Mouse (Mus musculus) spleen, postnatal 14 days (tissue): ENCODE results near the gene Ankrd13d.

Experiments used
- DNase-seq, 2 experiments: peaks; one replicate each; pipeline ENCODE4 v3.0.0; 2021 to 2022; ENCODE audit warnings: low spot score in 2 of 2

Gene Ankrd13d

DNA sequence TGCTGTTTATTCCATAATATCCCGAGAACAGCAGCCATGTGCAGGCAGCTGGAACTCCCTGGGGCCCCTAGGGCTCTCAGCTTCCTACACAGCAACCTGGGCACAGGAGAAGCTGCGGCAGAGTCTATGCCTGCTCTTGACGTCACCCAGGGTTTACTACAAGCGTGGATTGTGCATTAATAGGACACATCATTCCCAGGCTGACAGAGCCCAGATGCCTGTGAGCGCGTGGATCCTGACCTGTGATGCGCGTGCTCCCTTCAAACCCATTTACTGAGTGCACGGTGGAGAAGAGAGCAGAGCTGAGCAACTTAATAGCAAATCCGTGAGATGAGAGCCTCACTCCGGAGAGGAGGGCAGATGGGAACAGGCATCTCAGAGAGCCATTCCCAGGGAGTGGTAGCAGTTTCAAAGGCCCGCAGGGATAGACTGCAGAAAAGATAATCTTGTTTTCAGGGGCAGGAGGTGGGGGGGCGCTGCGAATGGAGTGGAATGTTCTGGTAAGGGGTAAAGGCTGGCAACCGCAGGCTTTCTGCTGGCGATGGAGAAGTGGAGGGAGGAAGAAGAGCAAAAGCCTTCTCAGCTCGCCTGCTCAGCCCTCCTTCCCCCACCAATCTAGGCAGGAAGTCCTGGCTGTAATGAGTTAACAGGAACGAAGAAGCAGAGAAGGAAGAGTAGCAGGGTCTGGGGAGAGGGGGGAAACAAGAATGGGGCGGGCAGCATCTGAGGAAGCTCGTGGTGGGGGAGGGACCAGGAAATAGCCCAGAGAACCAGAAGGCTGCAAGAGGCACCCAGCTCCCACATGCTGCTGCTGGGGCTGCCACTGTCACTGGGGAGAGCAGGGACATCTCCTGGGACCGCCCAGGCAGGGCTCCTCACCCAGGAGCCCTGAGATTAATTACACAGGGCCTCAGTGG, 19.1 kb upstream of the Ankrd13d start:
- DNase-seq: peak; percentile 53 to 62

DNA sequence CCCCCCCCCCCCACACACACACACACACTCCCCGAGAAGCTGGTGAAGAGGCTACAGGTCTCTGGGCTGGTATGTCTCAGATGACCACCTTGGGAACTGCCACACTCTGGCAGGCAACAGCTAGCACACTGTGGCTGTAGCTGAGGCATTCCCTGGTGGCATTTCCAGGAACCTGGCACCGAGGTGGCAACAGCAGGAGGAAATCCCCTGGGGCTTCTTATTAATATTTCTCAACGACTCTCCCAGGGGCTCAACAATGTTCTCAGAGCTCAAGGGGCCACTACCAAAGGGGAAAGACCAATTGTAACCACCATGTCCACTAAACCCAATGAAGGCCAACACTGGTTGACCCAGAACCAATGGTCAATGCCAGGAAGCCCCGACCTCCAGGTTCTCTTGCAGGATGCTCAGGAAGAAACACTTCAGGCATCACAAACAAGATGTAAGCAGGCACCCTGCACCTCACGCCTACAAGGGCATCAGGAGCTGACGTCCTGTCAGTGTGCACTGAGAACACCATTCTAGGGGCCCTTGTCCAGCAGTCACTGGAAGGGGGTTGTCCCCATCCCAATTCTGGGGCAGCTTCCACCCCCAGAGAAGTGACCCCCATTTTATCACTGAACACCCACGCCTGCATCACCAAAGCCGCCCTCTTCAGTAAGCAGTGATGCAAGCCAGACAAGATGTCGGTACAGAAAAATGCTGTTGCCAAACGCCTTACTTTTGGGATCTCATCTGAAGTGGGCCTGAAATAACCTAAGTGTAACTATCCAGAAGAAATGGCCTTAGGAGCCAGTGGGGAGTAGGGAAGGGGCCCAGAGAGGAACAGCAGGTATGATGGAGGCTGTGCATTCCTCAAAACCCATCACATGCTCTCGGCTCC, 18.2 kb upstream of the Ankrd13d start:
- no peak for DNase-seq

DNA sequence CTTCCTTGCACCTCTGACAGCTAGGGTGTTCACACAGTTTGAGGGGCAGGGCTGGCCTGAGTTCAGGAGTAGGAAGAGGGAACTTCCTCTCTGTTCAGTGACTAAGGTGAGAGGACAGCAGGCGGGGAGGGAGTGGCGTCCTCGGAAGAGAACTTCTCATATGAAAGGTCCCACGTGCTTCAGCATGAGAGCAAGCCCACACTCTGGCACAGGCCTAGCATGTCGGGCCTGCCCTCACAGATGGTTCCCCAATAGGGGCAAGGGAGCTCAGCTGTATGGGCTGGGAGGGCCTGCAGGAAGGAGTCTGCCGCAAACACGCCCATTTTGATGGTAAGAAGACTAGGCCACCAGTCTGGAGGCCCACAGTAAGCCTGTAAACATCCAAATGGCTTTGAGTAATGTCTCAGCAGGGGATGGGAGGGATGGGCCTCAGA, 17.4 kb upstream of the Ankrd13d start:
- peak; percentile 59 to 68 for DNase-seq

DNA sequence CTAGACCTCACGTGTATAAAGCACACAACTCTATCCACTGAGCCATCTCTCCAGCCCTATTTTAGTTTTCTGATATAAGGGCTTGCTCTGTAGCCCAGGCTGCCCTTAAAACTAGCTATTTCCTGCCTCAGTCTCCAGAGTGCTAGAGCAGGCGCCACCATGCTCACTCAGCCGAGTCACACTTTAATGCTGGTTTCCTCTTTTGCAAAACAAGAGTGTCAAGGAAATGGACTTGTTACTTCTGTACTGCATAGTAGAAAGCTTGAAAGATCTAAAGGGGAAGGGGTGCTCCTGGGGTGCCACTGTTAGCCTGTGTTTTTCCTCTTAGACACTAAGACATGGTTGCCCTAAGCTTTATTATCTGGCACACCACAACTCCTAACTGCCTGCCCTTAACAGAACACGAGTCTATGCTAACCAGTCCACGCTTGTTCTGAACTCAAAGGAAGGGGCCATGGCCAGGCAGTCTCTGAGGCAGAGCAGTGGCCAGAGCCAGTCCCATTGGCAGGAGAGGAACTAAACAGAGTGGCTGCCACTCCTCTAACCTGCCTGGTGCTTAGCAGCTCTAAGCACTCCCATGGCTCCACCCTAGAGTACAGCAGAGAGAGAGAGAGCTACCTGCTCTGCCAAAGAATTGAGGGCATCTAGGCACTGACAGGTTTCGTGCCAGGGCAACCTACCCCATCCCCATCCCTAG, 16.8 kb upstream of the Ankrd13d start:
- no peak for DNase-seq

DNA sequence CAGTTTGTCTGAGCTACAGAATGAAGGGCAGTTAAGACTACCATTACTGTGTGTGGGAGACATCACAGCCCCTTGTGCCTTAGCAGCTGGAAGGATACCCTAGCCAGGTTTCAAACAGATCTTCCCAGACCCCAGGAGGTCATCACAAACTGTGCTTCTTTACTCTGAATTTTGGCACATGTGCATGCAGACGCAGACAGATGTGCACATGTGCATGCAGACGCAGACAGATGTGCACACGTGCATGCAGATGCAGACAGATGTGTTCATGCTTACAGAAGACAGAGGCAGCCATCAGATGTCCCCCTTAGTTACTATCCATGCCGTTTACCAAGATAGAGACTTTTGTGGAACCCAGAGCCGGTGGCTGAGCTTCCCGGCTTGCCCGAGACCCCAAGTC, 16.2 kb upstream of the Ankrd13d start:
- DNase-seq: no peak

DNA sequence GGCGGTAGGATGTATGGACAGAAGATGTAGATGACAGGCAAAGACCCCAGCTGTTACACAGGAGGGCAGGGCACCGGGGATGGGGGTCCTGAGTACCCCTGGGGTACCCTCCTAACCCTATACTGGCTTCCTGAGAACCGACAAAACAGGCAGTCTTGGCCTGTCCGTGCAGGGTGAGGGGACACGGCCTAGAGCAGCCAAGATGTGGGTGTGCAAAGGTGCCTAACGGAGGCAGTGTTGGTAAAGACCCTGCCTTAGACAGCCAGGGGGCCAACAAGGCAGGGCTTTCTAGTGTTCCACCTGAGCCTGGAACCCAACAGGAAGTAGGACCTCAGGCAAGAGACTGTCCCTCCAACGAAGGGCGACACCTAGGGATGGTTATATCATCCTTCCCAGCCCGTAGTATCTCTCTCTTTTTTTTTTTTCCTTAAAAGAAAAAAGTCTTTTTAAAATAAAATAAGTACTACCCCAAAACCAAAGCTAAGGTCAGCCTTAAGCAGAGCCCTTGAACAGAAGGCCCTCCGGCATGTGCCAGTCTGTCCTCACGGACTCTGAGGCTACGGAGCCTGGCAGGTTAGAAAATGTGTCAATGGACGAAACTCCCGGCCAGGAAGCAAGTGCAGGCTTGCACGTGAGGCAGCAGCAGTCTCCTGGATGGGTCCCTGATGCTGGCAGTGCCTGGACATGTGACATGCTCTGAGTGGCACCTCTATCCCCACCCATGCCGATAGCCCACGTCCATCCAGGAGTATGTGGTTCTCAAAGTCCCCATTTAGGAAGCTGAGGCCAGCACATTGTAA, 15.6 kb upstream of the Ankrd13d start:
- no peak for DNase-seq

DNA sequence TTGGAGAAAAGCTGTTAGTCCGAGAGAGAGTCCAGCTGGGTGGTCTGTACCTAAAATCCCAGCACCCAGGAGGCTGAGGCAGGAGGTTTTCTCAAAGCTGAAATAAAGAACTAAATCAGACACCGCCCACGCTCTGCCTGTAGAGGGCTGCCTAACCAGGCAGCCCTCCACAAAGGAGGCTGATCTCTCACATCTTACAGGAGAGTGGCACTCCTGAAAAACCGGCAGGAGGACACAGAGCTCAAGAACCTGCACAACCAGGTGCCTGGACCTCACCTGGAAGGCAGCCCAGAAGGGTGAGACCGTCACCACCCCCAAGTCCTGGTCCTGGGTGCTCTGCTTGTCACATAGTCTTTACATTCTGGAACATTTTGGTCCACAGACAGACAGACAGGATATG, 14.9 kb upstream of the Ankrd13d start:
- no peak for DNase-seq

DNA sequence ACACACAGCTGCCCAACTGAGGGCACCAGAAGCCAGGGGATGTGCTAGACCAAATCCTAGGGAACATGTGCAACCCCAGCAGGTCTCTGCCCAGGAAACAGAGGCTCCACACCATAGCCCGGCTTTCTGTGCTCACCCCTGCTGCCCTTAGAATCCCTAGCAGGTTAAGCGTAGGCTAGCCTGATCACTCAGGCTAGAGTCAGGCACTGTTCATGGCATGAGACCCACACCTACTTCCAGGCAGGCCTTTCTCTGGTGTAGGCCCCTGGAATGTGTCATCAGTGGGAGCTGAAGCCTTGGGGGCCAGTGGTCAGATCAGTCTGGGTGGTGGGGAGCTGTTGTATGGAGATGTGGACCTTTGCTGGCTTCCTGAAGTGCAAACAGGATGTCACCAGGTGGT, 13.7 kb upstream of the Ankrd13d start:
- DNase-seq: no peak

DNA sequence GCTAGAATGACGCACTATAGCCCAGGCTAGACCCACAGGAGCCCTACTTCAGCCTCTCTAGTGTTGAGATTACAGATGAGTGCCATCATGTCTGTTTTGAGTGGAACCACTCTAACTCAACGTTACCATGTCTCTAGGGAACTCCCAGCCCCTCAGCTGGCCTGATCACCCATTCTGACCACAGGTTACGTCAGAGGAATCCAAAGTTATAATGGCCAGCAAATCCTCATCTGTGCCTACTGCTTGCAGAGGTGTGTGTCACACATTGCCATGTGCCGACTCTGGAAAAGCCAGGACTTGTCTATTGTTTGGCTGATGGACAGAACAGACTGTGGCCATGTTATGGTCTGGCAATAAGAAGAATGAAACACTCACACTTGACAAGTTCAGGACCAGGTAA, 12.5 kb upstream of the Ankrd13d start:
- DNase-seq: no peak

DNA sequence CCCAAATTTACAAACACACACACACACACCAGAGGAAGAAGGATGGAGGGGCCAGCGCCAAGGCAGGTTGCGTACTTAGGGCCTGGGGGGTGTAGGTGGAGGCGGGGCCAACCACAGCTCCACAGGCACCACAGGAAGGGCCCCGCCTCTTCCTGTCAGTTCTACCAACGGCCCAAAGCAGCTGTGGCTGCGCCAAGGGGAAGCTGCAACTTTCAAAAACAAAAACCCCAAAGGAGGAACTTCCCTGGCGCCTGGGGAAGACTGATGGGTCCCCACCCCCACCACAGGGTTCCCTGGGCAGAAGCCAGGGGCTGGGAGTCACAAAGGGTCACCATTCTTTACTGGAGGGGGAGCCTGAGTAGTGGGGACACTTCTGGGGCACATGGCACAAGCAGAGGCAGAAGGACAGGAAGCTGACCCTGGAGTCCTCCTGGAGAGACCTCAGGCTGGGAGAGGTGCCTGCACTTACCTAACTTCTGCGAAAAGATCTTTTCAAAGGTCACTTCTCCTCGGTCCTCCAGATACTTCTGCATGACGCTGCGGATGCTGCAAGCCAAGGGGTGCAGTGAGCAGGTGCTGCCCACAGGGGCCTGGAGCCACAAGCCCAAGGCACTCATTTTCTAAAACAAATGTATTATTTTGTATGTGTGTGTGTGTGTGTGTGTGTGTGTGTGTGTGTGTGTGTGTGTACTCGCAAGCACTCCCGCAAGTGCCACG, 11.6 kb upstream of the Ankrd13d start:
- DNase-seq: peak; percentile 58 to 66

DNA sequence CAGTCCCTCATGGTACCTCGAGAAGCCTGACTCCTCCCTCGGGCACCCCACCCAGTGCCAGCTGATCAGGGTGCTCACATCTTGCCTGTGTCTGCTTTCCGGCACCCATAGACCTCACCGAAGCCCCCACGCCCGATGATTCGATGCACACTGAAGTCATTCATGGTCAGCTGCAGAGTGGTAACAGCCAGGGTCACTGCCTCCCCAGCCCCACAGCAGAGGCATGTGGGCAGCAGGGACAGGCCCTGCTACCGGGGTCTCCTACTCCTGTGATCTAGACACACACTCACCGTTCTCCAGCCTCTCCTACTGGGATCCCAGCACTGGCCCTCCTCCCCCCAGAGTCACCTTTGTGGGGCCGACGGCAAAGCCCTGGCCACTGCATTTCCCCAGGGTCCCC, 8.2 kb upstream of the Ankrd13d start:
- DNase-seq: no peak

DNA sequence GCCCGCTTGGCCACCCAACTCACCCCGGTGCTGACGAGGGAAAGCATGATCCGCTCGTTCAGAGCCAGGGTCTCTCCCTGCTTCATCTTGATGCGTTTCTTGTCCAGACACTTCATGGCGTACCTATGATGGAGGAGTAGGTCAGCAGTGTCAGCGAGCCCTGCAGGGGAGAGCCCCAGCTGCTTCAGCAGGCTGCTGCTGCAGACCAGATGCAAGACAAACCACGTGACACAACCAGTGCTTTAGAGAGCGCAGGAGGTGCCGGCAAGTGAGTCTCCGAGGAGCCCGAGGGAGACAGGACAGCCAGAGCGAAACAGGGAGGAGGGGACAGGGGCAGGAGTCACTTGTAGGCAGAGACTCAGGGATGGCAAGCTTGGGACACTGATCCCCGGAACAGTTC, 7.8 kb upstream of the Ankrd13d start:
- DNase-seq: no peak

DNA sequence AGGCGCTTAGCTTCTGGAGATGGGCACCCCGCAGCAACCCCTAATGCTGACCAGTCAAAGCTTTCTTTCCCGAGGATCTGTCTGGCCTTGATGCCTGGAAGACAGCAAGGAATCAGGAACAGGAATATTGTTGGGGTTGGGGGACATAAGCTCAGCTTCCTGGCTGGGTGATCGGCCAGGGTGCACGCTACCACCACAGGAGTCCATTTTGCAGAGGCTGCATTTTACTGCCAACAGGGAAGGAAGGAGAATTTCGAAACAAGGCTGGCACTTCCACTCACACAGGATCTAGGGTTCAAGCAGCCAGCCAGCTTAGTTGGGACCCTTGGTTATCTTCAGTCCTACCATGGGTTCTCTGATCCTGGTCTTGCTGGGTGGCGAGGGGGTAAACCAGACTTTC, 716 bp upstream of the Ankrd13d start:
- DNase-seq: no peak

DNA sequence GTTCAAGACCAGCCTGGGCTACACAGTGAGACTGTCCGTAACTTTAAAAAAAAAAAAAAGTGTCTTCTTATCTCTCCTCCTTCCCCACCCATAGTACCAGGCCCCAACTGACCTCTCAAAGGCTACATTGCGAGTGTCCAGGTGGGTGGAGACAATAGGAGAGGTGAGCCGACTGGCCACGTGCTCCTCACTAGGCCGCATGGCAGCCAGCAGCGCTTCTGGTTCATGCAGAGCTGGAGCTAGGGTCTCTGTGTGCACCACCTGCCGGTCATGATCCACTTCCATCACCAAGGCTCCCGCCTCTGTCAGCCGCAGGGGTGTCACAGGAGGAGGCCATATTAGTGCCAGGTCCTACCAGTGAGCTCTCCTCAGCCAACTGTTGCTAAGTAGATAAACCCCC, 2.5 kb downstream of the Ankrd13d start:
- no peak for DNase-seq

DNA sequence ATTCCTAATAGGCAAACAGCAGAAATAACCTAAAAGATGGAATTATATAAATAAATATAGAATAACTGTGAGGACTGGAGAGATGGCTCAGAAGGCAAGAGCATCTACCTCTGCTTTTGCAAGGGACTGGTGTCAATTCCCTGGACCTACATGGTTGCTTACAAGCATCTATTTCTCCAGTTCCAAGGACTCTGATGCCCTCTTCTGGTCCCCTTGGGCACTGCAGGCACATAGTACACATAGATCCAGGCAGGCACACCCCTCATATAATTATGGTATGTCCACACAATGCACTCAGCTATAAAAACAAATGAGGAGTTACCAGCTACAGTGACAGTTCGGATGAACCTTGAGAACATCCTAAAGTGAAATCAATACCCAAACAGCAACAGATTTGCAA, 3.5 kb downstream of the Ankrd13d start:
- DNase-seq: no peak

DNA sequence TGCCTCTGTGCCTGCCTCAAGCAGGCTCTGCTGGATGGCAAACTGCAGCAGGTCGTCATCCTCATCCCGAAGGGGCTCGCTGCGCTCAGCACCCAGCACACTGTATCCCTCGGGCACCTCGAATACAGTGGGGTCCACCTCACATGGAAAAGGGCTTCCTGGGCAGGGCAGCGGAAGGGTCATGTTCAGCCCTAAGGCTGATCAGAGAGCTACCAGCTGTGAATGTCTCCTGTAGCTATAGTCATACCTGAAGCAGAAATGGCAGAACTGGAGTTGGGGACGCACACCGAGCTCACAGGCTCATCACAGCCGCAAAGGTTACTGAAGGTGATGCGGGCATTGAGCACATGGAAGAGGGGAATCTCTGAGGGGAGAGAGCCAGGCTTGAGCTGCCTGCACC, 12.0 kb downstream of the Ankrd13d start:
- DNase-seq: no peak

DNA sequence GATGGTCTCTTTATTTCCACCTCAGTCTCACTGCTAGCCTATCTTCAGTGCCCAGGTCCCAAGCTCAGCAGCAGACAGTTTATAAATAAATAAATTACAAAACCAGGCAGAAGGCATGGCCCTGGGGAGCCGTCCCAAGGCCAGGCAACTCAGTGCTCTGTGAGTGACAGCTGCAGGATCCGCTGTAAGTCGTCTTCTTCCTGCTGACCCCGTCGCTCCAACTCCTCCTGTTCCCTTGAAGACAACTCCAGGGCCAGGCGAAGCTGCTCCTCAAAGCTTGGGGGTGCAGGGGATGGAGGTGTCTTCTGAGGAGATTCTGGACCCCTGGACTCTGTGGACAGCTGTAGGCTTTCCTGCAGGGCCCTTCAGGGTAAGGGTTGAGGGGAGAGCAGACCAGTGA, 12.8 kb downstream of the Ankrd13d start:
- DNase-seq: no peak

DNA sequence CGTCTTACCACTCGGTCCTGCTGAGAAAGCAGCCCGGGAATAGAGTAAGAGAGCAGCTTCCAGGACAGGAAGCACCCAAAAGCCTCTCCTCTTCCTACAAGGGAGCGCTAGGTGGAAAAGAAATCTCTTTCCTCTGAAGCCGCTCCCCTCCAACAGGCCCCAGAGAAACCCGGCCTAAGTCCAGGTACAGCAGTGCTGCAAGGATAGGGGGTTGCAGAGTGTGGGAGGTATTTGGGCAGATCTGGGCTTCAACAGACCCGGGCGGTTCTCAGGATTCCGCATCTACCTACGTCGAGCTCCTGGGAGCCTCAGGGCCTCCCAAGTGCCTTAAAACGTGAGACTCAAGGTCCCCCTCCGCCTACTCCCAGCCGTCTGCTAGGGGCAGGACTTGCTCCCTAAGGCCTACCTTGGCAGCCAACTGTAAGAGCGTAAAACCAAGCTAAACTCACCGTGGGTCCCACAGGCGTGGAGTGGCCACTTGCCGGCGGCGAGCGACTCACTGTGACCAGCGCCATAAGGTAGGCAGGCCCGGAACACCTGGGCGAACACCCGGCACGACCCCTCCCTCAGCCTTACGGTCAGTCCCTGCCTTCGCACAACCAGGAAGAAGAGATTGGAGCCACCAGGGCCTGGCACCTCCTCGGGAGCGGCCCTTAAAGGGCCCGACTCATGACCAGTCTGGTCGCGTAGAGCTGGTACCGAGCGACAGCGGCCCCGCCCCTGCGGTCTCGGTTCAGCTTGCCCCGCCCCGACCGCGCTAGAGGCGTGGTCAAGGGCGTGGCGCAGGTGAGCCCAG, 14.2 kb downstream of the Ankrd13d start, which contains the start of gene Ssh3:
Ssh3 (minus strand) TSS at position 615 of the 796 bp plus-strand sequence.
- DNase-seq: peak; percentile 41 to 60

DNA sequence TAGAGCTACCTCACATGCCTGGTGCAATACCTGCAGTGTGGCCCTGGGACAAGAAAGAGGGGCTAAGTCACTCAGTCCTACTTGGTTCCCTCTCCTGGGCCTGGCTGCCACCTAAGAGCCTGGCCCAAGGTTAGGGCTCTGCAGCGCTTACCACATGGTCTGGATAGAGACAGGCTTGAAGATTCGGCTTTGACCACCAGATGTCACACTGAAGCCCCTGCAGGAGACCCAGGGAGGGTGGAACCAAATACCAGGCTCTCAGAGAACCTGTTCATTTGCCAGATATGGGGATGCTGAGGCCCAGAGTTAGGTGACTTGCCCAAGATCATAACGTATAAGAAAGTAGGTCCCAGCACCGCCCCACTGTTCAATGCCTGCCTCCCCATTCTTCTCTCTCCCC, 17.0 kb downstream of the Ankrd13d start:
- no peak for DNase-seq
